Mouse (Mus musculus) urinary bladder, postnatal 14 days (tissue): ENCODE data around the gene Vapb.

Source experiments
- DNase-seq: peaks from one replicate; pipeline ENCODE4 v3.0.0; 2021; ENCODE audit warnings: low spot score

Vapb gene

GRCm38 (mm10) chr2:173738232-173738631 lies 921 bp downstream of the Vapb start:
- no peak for DNase-seq

GRCm38 (mm10) chr2:173739107-173739506 lies 1.8 kb downstream of the Vapb start:
- no peak for DNase-seq

- no peak for DNase-seq
Measured at GRCm38 (mm10) chr2:173742090-173742489, 4.8 kb downstream of the Vapb start.

GRCm38 (mm10) chr2:173742744-173743143 lies 5.4 kb downstream of the Vapb start:
- DNase-seq: no peak

GRCm38 (mm10) chr2:173744070-173744815 lies 6.9 kb downstream of the Vapb start:
- peak; percentile 38 for DNase-seq

- DNase-seq: no peak
Measured at GRCm38 (mm10) chr2:173748961-173749659, 11.8 kb downstream of the Vapb start.

- DNase-seq: no peak
Measured at GRCm38 (mm10) chr2:173755433-173756144, 18.3 kb downstream of the Vapb start.

- no peak for DNase-seq
Measured at GRCm38 (mm10) chr2:173757624-173758155, 20.4 kb downstream of the Vapb start.

- no peak for DNase-seq
Measured at GRCm38 (mm10) chr2:173760607-173761006, 23.3 kb downstream of the Vapb start.

GRCm38 (mm10) chr2:173764629-173765028 lies 27.3 kb downstream of the Vapb start:
- DNase-seq: no peak

GRCm38 (mm10) chr2:173767959-173768595 lies 30.8 kb downstream of the Vapb start:
- no peak for DNase-seq

- no peak for DNase-seq
Measured at GRCm38 (mm10) chr2:173769183-173769582, 31.9 kb downstream of the Vapb start.

GRCm38 (mm10) chr2:173770620-173771019 lies 33.3 kb downstream of the Vapb start:
- DNase-seq: no peak

GRCm38 (mm10) chr2:173771706-173772105 lies 34.4 kb downstream of the Vapb start:
- DNase-seq: no peak

- no peak for DNase-seq
Measured at GRCm38 (mm10) chr2:173775556-173775955, 38.2 kb downstream of the Vapb start.

- no peak for DNase-seq
Measured at GRCm38 (mm10) chr2:173776108-173776507, 38.8 kb downstream of the Vapb start.

- DNase-seq: no peak
Measured at GRCm38 (mm10) chr2:173780931-173781330, 43.6 kb downstream of the Vapb start.

GRCm38 (mm10) chr2:173784366-173784765 lies 47.1 kb downstream of the Vapb start:
- DNase-seq: no peak

- DNase-seq: no peak
Measured at GRCm38 (mm10) chr2:173784884-173785283, 47.6 kb downstream of the Vapb start.

GRCm38 (mm10) chr2:173789945-173790804 lies 52.9 kb downstream of the Vapb start:
- peak; percentile 62 for DNase-seq
